In genomic region chr6:142938549-142939345, GRCm38 (mm10) we compare ENCODE assay signal across 11 mouse cellular contexts. TPM values are rescaled to one million over a fixed set of nuclear protein-coding genes. Genes with fewer than 3 reads are reported as not detected.
A peak's percentile ranks its signal among the peaks of the same experiment; 100 is the strongest.
DNase-seq lines count a peak whose midpoint lies in the region; ATAC-seq lines count a peak whose summit lies in the region.
"Had no signal": no experiment of that assay in that cellular context is flagged by ENCODE, and none has a peak within 500 bp of the region (broad histone marks: within the 10 kb centered on the region; RNA-seq: fewer than 3 reads in every experiment).

No protein-coding gene starts in this region.

- no peaks in the 10 kb centered on the region for H3K4me1 ChIP-seq in intestine, embryonic 16.5 days (ENCODE audit: control insufficient read depth, insufficient read depth, low read length)

- H3K27me3 ChIP-seq in intestine, embryonic 16.5 days (replicated peaks; ENCODE audit: control insufficient read depth, insufficient read depth, low read length) = no peaks in the 10 kb centered on the region
- H3K27me3 ChIP-seq: midbrain, embryonic 12.5 days had no signal

- DNase-seq in cerebellum, postnatal 14 days = peak; percentile 50 to 55
- DNase-seq in R1 (ENCODE audit: low read depth, low spot score) = peak; percentile 76
- DNase-seq in lung, postnatal 36 days = peak; percentile 51
- no peak for DNase-seq in frontal cortex, postnatal 36 days (ENCODE audit: low spot score in 2 of 2)
- no peak for DNase-seq in ovary, postnatal 14 days (ENCODE audit: low spot score)
- no peak for DNase-seq in cerebellum, postnatal 36 days
- DNase-seq: B cell, adult 2 months had no signal

- no peak overlapping the region for H3K4me3 ChIP-seq in intestine, embryonic 16.5 days (ENCODE audit: low read length)
- H3K4me3 ChIP-seq: erythroblast, embryonic 14.5 days; midbrain, embryonic 12.5 days had no signal

- no peak overlapping the region for H3K4me2 ChIP-seq in intestine, embryonic 16.5 days (ENCODE audit: low read depth, low read length)
- H3K4me2 ChIP-seq: midbrain, embryonic 12.5 days had no signal

- WGBS in intestine, embryonic 16.5 days = 50% methylated on average over 9 of the region's 9 CpGs

- ATAC-seq in cerebellum, adult (ENCODE audit: insufficient number of reproducible peaks, low FRiP score, low TSS enrichment) = no peak
- no peak for ATAC-seq in intestine, embryonic 16.5 days

- no peak overlapping the region for H3K9ac ChIP-seq in intestine, embryonic 16.5 days (ENCODE audit: low read depth, low read length)
- H3K9ac ChIP-seq: midbrain, embryonic 12.5 days had no signal

- 0 out of 2 replicates have a peak overlapping the region, but pooled peaks have one; percentile 40 for H3K27ac ChIP-seq in intestine, embryonic 16.5 days (ENCODE audit: low read length)
- H3K27ac ChIP-seq: midbrain, embryonic 12.5 days had no signal

- no peaks in the 10 kb centered on the region for H3K36me3 ChIP-seq in intestine, embryonic 16.5 days (ENCODE audit: control insufficient read depth, insufficient read depth, low read length)
- H3K36me3 ChIP-seq: midbrain, embryonic 12.5 days had no signal

- H3K9me3 ChIP-seq in intestine, embryonic 16.5 days (ENCODE audit: control insufficient read depth, low read length) = no peaks in the 10 kb centered on the region
- H3K9me3 ChIP-seq: midbrain, embryonic 12.5 days had no signal

RNA-seq across cellular contexts. Expression of gene St8sia1, which starts 25.5 kb away (rescaled TPM):
- 1.4 and 1.6 TPM in 2 replicates for polyA plus RNA-seq in intestine, embryonic 16.5 days (2015; fragmentation: Nextera tagmentation; extraction: Ambion mirVana)
- polyA plus RNA-seq: erythroblast, embryonic 14.5 days had no signal

Comparison
In these comparisons a context has a peak if more than half of its experiments do, and no peak if none do; other contexts are left out.
1. DNase-seq: peak in cerebellum, postnatal 14 days (2 of 2), R1 (single experiment) and lung, postnatal 36 days (single experiment); none in frontal cortex, postnatal 36 days (0 of 2), ovary, postnatal 14 days (single experiment) and cerebellum, postnatal 36 days (0 of 2).